Mouse (Mus musculus): ENCODE measurements at regions not wholly inside any gene's neighbourhood (a gene's known extent, or its start where the extent isn't known, plus 50 kb on each side); places are given as distances from the start of the nearest gene placed in this dataset.

- no peak for DNase-seq
Measured at GRCm38 (mm10) chr9:41273171-41273781, 111.8 kb upstream of the Ubash3b start.

GRCm38 (mm10) chr9:41272596-41272995, 111.1 kb upstream of the Ubash3b start:
- DNase-seq: no peak

- DNase-seq: no peak
Measured at GRCm38 (mm10) chr9:41268112-41268511, 106.6 kb upstream of the Ubash3b start.

GRCm38 (mm10) chr9:41264485-41264884, 103.0 kb upstream of the Ubash3b start:
- DNase-seq: no peak

- no peak for DNase-seq
Measured at GRCm38 (mm10) chr9:41257244-41257643, 95.7 kb upstream of the Ubash3b start.

- DNase-seq: no peak
Measured at GRCm38 (mm10) chr9:41242372-41242771, 80.9 kb upstream of the Ubash3b start.

GRCm38 (mm10) chr9:41239097-41239451, 77.6 kb upstream of the Ubash3b start:
- no peak for DNase-seq

- DNase-seq: no peak
Measured at GRCm38 (mm10) chr9:41238395-41239096, 77.0 kb upstream of the Ubash3b start.

- no peak for DNase-seq
Measured at GRCm38 (mm10) chr9:41237265-41237664, 75.8 kb upstream of the Ubash3b start.

- DNase-seq: no peak
Measured at GRCm38 (mm10) chr9:41229225-41229582, 67.7 kb upstream of the Ubash3b start.

GRCm38 (mm10) chr9:41228425-41229224, 67.1 kb upstream of the Ubash3b start:
- DNase-seq: peak; percentile 90

GRCm38 (mm10) chr9:41223406-41223805, 61.9 kb upstream of the Ubash3b start:
- DNase-seq: no peak

- no peak for DNase-seq
Measured at GRCm38 (mm10) chr9:41222346-41223015, 61.0 kb upstream of the Ubash3b start.

- DNase-seq: no peak
Measured at GRCm38 (mm10) chr9:41221110-41221790, 59.8 kb upstream of the Ubash3b start.

GRCm38 (mm10) chr9:41220105-41220669, 58.7 kb upstream of the Ubash3b start:
- DNase-seq: no peak

GRCm38 (mm10) chr9:41218702-41219101, 57.2 kb upstream of the Ubash3b start:
- DNase-seq: no peak

GRCm38 (mm10) chr9:41216248-41216647, 54.8 kb upstream of the Ubash3b start:
- no peak for DNase-seq

- DNase-seq: no peak
Measured at GRCm38 (mm10) chr9:41215026-41215425, 53.5 kb upstream of the Ubash3b start.

- peak; percentile 17 for DNase-seq
Measured at GRCm38 (mm10) chr9:41212943-41213529, 51.5 kb upstream of the Ubash3b start.

GRCm38 (mm10) chr9:41212303-41212901, 50.9 kb upstream of the Ubash3b start:
- peak; percentile 61 for DNase-seq

- no peak for DNase-seq
Measured at GRCm38 (mm10) chr9:41211865-41212302, 50.4 kb upstream of the Ubash3b start.
